Mouse (Mus musculus) cerebellum, adult 9-11 months (tissue): ENCODE data around the gene Lifr.

Experiments used
- DNase-seq: peaks from one replicate; pipeline ENCODE4 v3.0.0; 2022

Gene Lifr

DNA sequence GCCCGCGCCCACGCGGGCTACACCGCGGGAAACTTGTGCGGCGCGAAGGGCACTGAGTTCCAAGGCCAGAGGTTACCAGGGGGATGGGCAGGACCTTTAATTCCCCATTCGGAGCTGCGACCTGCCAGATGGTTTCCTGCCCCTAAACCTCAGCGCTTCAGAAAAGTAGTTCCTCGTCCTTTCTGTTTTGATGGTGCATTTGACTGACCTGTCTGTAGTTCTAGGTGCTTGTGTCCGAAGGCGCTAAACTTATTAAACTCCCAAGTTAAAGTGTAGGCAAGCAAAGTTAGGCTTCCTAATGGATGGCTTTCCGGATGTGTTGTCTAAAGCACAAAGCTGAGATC is 39.5 kb downstream of the Lifr start:
- DNase-seq: no peak

DNA sequence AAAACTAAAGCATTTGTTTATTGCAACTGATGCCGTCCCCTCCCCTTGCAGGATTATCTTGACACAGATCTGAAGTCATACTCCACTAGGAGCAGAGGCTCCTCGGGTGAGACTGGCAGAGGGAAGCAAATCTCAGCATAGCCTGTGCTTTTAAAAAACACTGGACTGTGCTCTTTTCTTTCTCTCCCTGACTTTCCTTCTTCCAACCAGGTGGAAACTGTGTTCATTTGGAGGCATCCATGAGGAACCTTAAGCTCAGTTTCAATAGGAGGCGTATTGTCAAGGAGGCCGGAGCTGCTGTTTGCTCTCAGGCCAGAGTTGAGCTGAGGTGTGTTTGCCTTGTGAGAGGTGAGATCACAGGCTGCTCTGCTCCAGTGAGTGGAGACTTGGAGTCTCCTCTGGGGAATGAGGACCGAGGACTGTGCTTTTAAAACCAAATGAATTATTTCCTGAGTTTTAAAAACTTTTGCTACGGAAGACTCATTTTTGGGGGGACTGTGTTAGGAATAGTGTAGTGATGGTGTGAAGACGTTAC is 40.3 kb downstream of the Lifr start:
- no peak for DNase-seq

DNA sequence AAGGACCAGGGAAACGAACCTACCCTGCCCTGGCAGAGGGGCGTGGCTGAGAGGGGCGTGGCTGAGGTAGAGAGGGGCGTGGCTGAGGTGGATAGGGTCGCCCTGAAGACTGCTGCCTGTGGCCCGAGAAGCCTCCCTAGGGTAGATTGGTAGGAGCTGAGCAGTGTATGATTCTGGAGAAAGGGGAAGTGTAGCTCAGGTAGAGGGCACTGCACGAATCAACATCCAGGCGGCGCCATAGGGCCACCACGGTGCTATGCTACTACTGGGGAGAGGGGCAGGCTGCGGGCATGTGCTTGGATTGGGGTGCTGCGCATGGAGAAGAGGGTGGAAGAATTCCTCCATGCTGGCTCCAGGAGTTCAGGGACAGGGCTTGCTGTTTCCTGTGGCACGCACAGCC is 42.3 kb downstream of the Lifr start:
- no peak for DNase-seq

DNA sequence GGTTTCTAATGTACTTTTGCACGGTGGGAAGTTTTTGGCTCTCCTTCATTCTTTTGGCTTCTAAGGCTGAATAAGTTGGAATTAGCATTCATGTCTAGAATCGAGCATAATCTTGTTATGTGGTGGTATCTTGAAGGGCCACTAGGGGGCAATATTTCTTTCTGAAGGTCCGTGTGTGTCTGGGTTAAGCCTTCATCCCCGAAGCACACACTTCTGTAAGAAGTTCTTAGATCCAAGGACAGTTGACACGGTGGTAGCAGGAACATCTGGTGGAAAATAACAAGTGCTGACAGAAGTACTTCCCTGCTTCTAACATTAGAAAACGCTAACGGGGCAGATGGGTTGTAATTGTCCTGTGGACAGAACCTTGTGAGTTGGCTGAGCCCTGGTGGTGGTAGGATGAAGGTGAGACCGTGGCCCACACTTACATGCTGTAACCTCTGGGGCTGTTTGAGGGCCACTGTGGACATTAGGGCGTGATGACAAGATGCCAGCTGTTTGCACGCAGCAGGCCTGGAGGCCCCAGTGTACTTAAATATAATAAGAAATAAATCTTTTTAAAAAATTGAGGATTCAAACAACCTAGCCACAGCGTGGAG is 44.1 kb downstream of the Lifr start:
- no peak for DNase-seq

DNA sequence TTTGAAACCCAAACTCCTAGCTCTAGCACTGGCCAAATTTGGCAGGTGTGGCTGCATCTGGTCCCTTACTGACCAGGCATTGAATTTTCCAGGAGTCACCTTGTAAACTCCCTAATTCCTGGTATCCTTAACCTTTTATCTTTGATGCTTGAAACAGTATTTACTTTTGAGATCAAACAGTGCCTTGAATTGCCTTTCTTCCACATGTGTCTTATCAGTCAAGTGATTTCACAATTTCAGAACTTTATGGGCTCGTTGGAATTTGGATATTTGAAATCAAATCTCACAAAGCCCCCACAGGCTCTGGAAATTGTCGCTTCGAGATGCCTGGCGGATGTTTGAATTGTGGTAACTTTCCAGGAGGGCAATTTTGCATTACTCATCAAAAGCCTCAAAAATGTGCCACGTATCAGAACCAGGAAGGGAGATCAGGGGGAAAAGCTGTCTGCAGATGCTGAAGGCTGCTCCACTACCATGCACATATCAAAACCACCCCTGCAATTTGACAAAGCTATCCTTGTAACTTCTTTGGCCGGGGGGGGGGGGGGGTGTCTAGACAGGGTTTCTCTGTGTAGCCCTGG is 45.7 kb downstream of the Lifr start:
- DNase-seq: no peak

DNA sequence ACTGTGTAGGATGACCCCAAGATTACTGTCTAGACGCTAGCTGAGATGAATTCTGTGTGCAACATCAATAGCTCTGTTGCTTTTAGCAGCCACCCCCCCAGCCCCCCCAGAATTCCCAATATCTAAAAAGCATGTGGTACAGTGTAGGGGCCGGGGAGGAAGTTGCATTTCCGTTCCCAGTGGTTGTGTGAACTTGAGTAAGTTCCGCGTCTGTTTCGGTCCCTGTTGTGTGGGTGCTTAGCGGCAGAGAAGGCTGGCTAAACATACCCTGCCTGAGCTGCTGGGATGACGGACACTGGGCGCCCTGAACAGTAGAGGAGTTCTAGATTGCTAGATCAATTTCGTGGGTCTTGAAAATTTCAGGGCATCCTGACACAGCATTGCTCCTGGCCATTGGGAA is 46.5 kb downstream of the Lifr start:
- DNase-seq: no peak

DNA sequence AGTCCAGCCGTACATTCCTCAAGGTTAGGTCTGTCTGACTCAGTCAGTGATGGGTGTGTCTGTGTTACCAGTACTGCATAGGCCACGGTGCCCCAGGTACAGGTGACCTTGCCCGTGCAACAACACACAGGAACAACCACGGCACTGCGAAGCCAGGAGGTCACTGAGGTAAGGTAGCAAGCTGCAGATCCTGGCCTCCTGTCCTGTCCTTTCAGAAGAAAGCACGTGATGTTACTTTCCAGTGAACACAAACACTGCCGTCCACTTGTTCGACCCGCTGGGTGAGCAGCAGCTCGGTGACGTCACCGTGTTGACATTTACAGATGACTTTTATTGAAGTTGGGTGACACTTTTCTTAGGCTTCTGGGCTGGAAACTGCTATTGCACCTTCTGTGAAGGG is 47.2 kb downstream of the Lifr start:
- no peak for DNase-seq

DNA sequence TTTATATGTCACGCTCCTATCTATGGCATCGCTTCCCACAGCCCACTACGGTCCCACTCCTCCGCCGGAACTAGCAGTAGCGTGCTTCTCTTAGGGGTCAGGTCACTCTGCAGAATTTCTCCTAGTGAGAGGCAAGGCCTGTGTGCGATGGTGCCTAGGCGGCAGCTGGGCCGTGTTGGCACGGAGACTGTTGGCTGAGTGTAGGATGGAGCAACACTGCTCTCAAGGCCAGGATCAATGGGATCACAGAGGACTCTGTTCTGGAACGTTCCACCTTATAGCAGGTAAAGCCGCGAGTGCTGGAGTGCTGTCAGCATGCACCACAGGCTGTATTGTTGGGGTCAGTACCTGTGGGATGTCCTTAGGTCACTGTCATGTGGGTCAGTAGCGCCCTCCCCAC is 48.1 kb downstream of the Lifr start:
- DNase-seq: no peak

DNA sequence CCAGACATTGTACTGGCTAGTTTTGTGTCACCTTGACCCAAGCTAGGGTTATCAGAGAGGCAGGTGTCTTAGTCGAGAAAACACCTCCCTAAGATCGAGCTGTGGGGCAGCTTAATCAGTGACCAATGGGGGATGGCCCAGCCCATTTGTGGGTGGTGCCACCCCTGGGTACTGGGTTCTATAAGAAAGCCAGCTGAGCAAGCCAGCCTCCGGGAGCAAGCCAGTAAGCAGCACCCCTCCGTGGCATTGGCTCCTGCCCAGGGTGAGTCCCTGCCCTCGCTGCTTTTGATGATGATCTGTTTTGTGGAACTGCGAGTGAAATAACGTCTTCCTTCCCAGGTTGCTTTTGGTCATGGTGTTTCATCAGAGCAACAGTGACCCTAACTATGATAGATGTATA is 49.9 kb downstream of the Lifr start:
- no peak for DNase-seq

DNA sequence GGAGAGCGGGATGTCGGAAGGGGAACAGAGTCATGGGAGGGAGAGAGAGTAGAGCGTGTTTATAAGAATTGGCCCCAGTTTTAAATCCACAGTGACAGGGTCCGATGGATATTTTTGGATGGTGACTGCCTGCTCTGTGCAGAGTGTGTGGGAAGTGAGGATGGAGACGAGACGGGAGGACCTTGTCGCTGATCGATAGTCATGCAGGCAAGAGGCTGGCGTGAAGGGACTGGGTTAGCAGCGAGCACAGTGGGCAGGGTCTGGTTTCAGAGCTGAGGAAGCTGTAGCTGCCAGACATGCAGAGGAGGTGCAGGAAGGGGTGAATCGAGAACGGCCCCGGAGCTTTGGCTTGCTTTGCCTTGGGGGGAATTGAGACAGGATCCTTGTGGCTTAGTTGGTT is 50.8 kb downstream of the Lifr start:
- DNase-seq: no peak

DNA sequence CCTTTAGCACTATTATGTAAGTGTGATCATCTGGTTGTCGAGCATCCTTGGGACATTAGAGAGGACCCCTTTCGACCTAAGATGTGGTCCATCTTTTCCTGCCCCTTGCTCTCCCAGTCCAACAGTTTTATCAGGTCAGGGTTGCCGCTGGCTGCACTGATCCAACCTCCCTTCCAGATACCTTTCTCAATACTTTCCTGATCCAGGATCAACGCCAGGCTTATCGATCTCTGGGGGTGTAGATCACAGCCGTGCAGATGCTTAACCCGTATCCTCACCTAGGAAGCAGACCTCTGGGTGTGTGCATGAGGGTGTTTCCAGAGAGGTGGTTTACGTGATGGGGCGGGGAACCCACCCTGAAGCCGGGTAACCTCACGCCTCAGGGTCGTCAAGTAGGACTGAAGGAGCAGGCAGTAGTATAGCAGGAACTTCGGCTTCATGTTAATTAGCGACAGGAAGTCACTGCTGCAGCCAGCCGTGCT is 53.3 kb downstream of the Lifr start:
- DNase-seq: no peak

DNA sequence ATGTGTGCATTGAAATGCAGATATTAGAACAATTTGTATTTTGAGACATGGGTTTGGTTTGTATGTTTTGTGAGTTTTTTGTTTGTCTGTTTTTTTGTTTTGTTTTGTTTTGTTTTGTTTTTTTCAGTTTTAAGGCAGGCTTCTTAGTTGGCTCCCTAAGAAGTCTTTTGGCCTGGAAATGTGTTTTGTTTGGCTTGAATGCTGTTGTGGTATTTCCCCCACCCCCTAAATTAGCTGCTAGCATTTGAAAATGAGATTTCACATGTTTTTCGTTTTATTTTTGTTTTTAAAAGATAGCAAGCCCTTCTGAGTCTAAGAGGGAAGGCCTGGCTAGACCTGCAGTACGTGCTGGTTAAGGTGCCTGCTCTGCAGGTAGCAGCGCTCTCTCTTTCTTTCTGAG is 54.1 kb downstream of the Lifr start:
- DNase-seq: no peak

DNA sequence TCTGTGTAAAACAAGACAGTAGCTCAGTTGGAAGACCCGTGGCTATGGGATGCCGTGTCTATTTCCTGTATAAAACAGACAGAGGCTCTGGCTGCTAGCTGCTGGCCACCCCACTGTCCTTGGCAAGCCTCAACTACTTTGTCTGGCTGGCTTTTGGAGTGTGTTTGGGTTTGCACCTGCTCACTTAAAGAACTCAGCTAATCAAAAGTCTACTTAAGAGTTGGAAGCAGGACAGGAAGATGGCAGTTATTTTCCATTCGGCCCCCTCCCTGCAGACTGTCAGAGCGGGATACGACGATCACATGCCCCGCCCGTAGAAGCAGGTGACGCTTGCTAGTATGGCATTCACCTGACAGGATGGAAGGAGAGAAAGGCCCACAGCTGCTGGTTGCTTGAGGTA is 54.5 kb downstream of the Lifr start:
- DNase-seq: no peak

DNA sequence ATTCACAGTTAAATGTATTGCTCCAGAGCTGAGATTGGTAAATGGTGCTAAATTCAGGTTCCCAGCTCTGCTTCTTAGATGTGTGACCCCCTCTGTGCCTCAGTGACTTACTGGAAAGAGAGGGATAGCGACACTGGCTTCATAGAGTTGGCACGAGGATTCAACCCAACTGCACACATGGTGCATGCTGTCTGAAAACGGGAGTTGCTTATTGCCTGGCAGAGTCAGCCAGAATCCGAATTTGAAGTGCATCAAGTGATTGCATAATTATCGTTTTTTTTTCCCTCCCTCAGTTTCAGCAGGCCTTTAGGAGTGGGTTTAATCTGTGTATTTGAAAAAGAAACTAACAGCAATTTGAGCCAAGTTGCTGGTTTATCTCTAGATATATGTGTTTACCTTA is 55.1 kb downstream of the Lifr start:
- no peak for DNase-seq

DNA sequence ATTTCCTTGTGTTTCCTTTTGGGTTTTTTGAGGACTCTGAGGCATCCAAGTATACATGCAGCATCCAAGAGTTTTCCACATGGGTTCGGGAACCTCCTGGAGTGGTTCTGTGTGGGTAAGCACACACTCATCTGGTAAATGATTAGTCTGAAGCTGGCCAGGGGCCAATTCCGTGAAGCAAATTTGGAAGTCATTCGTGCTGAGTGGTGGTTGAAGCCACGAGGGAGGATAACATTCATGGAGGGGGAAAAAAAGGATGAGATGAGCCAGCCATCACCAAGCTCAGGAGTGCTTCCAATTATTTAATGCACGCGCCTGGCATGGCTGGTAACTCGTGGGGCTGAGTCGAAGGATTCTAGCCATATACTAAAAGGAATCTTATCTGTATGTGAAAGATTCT is 56.1 kb downstream of the Lifr start:
- DNase-seq: no peak

DNA sequence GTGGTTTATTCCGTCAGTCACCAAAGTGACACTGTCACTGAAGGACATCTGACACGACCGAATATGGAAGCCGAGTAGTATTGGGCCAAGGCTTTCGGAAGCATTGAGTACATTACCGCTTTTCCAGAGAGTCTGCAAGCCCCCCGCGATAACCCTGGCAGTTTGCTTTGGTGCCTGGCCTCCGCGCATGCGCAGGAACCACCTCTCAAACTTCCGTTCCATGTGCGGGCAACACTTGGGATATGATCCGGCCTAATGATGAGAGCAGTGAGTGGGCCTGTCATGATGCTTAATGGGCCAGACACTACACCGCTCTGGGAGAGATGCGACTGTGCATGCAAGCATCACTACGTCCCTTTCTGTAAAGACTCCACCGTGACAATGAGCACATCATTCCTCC is 59.4 kb downstream of the Lifr start:
- no peak for DNase-seq

DNA sequence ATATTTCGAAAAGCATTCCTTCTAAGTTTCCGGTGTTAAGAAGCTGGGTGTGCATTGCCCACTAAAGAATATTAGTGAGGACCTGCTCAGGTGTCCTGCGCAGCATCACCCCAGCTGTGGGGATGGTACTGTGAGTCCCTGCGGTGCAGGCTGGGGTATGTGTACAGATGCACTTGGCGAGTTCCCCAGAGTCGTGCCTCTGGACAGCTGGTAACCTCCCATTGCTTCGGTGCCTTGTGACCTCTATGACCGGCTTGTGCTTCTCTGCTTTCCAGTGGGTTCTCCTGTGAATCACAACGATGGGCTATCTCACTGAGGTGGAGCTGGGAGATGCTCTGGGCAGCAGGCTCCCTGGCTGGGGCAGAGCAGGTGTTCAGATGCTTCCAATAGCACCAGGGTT is 60.2 kb downstream of the Lifr start:
- DNase-seq: no peak

DNA sequence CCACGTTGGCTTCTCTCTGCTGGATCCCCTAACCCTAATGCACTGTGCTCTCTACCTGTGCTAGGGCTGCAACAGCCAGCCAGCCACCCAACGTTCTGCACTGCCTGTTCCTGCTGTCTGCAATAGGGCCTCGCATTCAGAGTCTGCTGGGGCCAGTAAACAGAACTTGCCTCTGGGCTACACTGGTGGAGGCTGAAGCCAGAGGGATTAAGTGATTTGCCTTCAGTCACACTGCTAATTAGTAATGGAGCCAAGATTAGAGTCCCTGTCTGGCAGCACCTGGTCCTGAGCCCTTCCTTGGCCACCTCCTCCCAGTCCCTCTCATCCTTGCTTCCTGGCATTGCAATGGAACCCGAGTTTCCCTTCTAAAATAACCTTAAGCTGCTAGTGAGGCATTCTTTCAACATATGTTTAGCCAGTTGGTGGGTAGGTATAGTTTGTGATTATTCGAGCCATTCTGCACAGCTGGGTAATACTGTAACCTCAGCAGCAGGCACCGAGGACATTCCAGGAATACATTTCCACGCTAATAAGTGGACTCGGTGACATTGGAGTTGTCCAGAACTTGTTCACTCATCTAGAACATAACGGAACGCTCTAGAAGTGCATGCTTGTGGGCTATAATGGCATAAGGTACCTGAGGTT is 61.8 kb downstream of the Lifr start:
- no peak for DNase-seq

DNA sequence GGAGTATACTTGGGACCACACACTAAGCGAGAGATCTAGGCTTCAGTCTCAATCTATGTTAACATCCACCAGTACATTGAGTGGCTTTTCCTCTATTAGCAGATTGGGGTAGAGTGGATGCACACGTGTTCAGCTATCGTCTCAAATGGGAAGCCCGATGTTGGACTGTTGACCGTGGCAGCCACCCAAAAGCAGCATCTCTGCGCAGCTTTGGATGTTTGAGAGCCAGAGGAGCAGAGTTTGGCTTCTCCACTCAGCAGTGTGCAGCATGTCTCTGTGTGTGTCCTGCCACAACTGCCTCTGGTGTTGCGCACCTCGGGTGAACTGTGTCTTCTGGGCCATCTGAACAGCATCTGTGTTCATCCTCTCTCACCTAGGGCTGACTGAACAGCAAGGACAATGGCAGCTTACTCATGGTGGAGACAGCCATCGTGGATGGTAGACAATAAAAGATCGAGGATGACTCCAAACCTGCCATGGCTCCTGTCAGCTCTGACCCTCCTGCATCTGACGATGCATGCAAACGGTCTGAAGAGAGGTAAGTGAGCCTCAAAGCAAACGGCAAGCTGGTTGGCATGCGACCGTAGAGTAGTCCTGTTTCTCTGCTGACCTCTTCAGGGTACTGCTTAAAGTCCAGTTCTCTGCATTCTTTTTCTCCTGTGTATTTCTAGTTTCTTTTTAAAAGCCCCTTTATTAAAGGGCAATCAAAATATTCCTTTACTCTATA is 63.8 kb downstream of the Lifr start:
- no peak for DNase-seq

DNA sequence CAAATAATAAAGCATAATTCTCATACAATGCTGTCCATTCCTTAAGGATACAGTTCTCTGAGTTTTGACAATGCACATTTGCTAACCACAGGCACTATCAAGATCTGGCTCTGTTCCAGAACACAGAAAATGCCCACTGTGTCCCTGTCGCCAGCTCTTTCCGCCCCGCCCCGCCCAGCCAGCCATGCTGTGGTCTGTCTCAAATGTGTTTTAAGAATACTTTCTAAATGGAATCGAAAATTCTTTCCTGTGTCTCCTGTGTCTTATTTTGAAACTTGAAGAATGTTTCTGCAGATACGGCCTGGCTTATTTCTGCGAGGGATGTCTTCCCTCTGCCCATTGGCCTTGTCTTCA is 64.3 kb downstream of the Lifr start:
- DNase-seq: no peak

DNA sequence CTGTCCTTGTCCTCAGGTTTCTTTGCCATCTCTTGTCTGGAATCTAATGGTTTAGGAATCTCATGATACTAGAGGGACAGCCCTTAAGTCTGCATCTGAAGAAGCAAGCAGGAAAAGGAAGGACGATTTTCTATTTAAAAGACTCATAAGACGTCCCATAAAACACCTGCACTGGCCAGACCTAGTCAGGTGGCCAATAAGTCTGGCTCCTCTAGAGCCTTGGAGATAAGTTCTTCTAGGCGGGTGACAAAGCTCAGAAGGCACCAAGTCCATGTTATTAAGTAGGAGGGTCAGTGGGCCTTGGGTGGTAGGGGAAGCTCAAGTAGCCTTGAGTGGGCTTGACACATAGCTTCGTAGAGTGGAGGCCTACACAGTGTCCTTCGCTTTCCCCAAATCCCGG is 67.2 kb downstream of the Lifr start:
- no peak for DNase-seq

DNA sequence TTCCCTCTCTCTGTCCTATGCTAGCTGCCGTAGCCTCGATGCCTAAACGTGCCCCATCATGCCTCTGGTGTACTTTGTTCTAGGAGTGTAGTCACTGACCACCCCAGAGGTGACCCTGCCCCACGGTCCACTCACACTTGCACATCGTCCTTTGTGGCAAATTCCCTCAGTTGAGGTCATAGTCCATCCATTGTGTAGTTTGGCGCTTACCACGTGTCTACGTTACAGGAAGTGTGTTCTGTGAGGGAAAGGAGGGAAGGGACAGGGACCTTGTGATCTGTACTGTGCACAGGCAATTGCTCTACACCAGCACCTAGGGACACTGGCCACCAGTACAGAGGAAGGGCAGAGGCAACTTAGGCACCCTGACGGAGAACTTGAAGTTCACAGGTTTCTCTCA is 69.5 kb downstream of the Lifr start:
- no peak for DNase-seq

DNA sequence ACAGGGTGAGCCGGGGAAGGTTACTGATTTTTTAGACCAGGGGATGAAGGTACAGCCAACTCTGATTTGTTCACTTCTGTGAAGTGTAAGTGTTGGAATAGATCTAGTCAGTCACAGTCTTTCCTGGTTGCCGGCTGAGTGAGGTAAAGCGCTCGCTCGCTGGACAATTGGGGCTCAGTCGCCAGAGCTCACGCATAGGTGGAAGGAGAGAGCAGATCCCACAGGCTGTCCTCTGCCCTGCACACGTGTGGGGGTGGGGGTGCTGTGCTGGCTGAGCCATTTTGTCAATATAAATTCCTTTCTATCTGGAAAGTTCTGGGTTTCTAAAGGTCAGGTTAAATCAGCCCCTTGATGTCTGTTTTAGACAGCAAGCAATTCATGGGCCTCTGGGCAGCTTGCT is 69.9 kb downstream of the Lifr start:
- DNase-seq: no peak

DNA sequence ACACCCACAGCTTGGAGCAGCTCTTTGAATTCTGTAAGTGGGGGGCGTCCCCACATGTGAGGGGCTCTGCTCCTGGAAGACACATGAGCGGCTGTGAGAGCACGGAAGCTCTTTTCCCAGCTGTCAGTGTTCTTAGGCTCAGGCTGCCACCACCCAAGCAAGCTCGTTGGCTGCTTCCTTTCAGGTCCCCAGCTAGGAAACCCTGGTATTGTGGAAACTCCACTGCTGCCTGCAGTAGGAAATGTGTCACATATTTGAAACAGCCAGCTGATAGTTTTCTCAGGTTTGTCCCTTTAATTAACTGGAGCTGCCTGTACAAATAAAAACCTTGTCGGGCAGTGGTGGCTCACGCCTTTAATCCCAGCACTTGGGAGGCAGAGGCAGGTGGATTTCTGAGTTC is 73.4 kb downstream of the Lifr start:
- DNase-seq: no peak
